Mouse (Mus musculus): Measurements from ENCODE around the gene Prkaa2.
"Not testable (repeated sequence)": the region's sequence is repeated elsewhere in the genome, so short reads cannot be mapped to it uniquely, and the experiment has no call there.

Prkaa2 gene

GRCm38 (mm10) chr4:105016006-105016613 is 93.6 kb downstream of the Prkaa2 start:
- no peak for DNase-seq (ENCODE audit: low spot score in 2 of 2)

- no peak for DNase-seq (ENCODE audit: low spot score in 2 of 2)
These were observed 94.2 kb downstream of the Prkaa2 start for GRCm38 (mm10) chr4:105015496-105015895.

- no peak for DNase-seq (ENCODE audit: low spot score in 2 of 2)
These were observed 96.0 kb downstream of the Prkaa2 start for GRCm38 (mm10) chr4:105013718-105014117.

GRCm38 (mm10) chr4:105007360-105008018 is 102.2 kb downstream of the Prkaa2 start:
- no peak for DNase-seq (ENCODE audit: low spot score in 2 of 2)

- not testable (repeated sequence) for DNase-seq (ENCODE audit: low spot score in 2 of 2)
These were observed 105.0 kb downstream of the Prkaa2 start for GRCm38 (mm10) chr4:105004649-105005048.

- no peak for DNase-seq (ENCODE audit: low spot score in 2 of 2)
These were observed 105.6 kb downstream of the Prkaa2 start for GRCm38 (mm10) chr4:105004135-105004534.

- DNase-seq (ENCODE audit: low spot score in 2 of 2) = no peak
These were observed 108.0 kb downstream of the Prkaa2 start for GRCm38 (mm10) chr4:105001736-105002135.

- no peak for DNase-seq (ENCODE audit: low spot score in 2 of 2)
These were observed 110.0 kb downstream of the Prkaa2 start for GRCm38 (mm10) chr4:104999702-105000101.

- no peak for DNase-seq (ENCODE audit: low spot score in 2 of 2)
These were observed 116.4 kb downstream of the Prkaa2 start for GRCm38 (mm10) chr4:104993140-104993874.

GRCm38 (mm10) chr4:104992271-104992670 is 117.4 kb downstream of the Prkaa2 start:
- no peak for DNase-seq (ENCODE audit: low spot score in 2 of 2)

- no peak for DNase-seq (ENCODE audit: low spot score in 2 of 2)
These were observed 119.0 kb downstream of the Prkaa2 start for GRCm38 (mm10) chr4:104990686-104991085.

GRCm38 (mm10) chr4:104990016-104990415 is 119.7 kb downstream of the Prkaa2 start:
- no peak for DNase-seq (ENCODE audit: low spot score in 2 of 2)

- DNase-seq (ENCODE audit: low spot score in 2 of 2) = no peak
These were observed 121.0 kb downstream of the Prkaa2 start for GRCm38 (mm10) chr4:104988709-104989108.

GRCm38 (mm10) chr4:104988102-104988501 is 121.6 kb downstream of the Prkaa2 start:
- DNase-seq (ENCODE audit: low spot score in 2 of 2) = no peak

- DNase-seq (ENCODE audit: low spot score in 2 of 2) = no peak
These were observed 122.1 kb downstream of the Prkaa2 start for GRCm38 (mm10) chr4:104987631-104988030.

- DNase-seq (ENCODE audit: low spot score in 2 of 2) = no peak
These were observed 123.6 kb downstream of the Prkaa2 start for GRCm38 (mm10) chr4:104985960-104986632.
